Mouse (Mus musculus): ENCODE results near the gene Orc2. TPM values are rescaled to one million over a fixed set of nuclear protein-coding genes. Genes with fewer than 3 reads are reported as not detected.

Gene Orc2
- total RNA-seq, 2 experiments from 2014 or later: 10.7 to 11.2 TPM

DNA sequence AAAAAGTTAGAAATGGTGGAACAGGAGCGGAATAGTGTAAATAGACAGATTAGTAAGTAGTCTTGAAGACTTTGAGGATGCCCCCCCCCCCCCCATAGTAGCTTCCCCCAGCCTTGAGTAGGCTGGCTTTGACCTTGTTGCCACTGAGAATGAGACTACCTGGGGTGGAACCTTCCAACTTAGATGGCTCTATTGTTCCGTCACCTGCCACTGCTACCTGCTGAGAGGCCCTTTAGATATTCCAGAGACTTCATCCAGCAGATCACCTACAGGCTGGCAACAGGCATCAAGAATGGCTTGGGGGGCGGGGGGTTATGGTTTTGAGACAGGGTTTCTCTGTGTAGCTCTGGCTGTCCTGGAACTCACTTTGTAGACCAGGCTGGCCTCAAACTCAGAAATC is 80.4 kb downstream of the Orc2 start:
- intact Hi-C loops (cut with DNase I): loop anchor here (2.0 to 5.0 kb wide), 2 partner anchors 20 to 163 kb away; partner anchors contain the start of genes Fam126b, Ndufb3, Nif3l1 and Ppil3
- DNase-seq: no peak

DNA sequence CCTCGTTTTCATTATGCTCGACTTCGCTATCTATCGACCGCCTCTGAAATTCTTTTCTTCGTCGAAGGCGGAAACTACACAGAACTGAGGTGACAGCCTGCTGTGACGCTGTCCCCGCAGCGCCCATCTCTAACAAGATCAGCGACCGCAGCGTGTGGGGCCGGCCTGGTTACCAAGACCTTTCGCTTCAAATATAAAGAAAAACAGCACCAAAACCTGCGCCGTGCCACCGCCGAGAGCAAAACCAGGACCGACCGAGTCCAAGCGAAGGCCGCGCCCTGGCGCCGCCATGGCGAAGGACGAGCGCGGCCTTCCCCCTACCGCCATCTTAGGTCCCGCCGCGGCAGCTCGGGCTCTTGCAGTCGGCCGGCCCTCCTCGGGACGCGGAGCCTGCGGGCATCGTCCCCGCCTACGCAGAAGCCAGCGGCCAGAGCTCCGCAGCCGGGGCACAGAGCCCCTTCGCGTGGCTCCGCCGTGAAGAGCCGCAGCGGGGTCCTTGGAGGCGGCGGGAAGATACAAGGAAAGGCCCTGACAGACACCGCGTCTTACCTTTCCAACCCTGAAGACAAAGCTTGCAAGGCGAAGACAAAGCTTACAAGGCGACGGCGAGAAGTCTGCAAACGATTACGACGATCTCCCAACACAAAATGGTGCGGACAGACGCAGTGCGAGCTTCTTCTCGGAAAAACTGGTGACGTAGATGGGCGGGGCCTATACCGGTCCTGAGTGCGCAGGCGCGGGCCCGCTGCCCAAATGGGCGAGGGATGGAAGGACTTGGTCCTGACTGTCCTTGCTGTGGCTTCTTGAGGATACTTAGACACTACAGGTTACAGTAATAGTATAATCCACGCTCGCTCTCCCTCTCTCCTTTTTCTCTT is 81.3 kb downstream of the Orc2 start, which contains the start of gene Clk1:
Gene Clk1, minus strand, starts transcription at position 696 of the 878 bp plus-strand sequence.
- intact Hi-C loops (cut with DNase I): loop anchor here (2.0 to 5.0 kb wide), 3 partner anchors 21 to 164 kb away; partner anchors contain the start of genes Bzw1, Fam126b, Ndufb3 and Nif3l1

DNA sequence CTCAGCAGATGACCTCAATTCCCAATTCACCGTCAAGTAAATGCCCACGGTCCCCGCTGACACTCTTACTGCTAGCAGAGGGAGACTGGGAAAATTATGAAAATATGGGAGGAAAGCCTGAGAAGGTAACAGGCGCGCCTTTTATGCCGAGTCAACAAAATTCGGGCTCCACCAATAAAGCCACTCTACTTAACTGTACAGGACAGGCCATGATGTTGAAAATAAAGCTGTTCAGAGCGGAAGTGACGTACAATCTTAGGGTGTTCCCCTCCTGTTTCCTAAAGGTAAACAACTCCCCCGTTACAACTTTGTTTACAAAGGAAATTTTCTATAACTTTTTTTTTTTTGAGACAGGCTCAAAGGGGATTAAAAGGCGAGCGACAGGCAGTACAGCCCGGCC is 82.0 kb downstream of the Orc2 start:
- peak; percentile 32 to 49 for DNase-seq
- intact Hi-C loops (cut with DNase I): loop anchor here (2.0 to 5.0 kb wide), 2 partner anchors 30 to 164 kb away; partner anchors contain the start of genes Bzw1, Fam126b and Ndufb3

More for the DNA sequence above, 81.3 kb downstream of the Orc2 start, which contains the start of gene Clk1:
- DNase-seq: peak; percentile 99 to 100

DNA sequence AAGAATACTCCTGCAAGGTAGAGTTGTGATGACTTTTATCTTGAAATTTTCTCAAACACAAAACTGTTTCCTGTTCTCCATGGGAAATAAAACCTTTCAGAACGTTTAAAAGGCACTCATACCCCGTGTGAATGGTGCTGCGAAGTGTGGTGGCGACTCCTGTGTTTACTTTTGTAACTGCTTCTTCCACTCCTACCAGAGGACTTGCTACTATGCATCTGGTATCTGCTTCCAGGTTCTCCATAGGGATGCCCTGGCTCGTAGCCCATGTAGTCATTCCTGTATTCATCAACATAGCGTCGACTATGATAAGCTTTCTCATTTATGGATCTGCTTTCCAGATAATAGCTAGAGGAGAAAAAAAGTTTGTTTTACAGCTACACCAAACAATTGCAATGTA is 83.9 kb downstream of the Orc2 start:
- no peak for DNase-seq
- intact Hi-C loops (cut with DNase I): loop anchor here (5.0 kb wide), 1 partner anchor 166 kb away; the partner anchor contains the start of genes Fam126b and Ndufb3

DNA sequence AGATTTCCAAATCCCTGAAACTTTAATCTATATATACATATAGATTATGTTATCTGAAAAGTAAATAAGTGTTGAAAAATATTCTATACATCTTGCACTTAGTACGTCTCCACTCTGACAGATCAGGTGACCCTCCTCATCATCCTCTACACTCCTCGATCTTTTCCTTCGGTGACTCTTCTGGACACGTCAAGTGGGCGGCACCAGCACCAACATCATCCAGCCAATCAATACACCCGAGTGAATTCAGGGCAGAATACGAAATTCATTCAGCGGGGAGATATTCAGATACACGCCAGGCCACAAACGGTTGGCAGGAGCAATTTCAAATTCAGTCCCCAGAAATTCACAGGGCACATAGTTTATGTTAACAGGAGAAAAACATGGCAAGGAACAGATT is 84.9 kb downstream of the Orc2 start:
- intact Hi-C loops (cut with DNase I): loop anchor here (5.0 kb wide), 1 partner anchor 167 kb away; the partner anchor contains the start of genes Fam126b and Ndufb3
- DNase-seq: no peak

DNA sequence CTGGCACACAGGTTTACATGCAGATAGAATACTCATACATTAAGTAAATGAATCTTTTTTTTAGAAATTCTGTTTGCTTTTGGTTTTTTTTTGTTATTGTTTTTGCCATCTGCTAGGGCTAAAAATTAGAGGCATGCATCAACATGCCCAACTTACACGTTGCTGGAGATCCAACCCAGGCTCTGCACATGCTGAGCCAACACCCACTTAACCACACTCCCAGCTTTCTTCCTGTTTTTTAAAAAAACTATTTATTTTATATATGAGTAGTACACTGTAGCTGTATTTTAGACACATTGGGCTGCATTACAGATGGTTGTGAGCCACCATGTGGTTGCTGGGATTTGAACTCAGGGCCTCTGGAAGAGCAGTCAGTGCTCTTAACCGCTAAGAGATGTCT is 88.9 kb downstream of the Orc2 start:
- DNase-seq: no peak
- intact Hi-C loops (cut with DNase I): no loop called here

DNA sequence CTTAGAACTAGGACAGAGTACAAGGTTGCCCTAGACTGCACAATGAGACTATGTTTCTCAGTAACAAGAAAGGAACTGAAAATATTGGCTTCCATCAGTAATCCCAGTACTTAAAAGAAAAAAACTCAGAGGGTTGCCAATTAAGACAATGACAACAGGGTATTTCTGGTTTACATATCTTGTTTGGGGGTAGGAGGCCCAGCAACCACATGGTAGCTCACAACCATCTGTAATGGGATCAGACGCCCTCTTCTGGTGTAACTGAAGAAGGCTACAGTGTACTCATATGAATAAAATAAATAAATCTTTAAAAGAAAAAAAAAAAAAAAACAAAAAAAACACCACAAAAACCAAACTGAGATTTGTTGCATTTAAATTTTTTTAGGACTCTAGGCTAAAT is 89.5 kb downstream of the Orc2 start:
- intact Hi-C loops (cut with DNase I): no loop called here
- no peak for DNase-seq

Other genes with a start within 250 kb of the Orc2 start
- gene Aox2, start 226.8 kb downstream of the Orc2 start, total RNA-seq (2021): not detected
- 10 to 100 TPM; 73.7 to 74.5 TPM for gene Bzw1, start 112.2 kb downstream of the Orc2 start, total RNA-seq (2021)
- gene Clk1, start 81.0 kb downstream of the Orc2 start, total RNA-seq (2021): 10 to 100 TPM; 59.6 to 68.2 TPM
- gene Nif3l1, start 60.0 kb downstream of the Orc2 start, total RNA-seq (2021): 10 to 100 TPM in 1 of 2 experiments, 1 to 10 TPM in 1; 10.0 to 12.6 TPM
- gene Ppil3, start 59.6 kb downstream of the Orc2 start, total RNA-seq (2021): 10 to 100 TPM; 13.8 to 17.0 TPM
- gene Fam126b, start 81.2 kb upstream of the Orc2 start, total RNA-seq (2021): 10 to 100 TPM; 15.4 to 16.8 TPM
- 100 to 1,000 TPM; 300 to 304 TPM for gene Ndufb3, start 81.3 kb upstream of the Orc2 start, total RNA-seq (2021)
- gene Als2cr12, start 190.9 kb upstream of the Orc2 start, total RNA-seq (2021): not detected
- gene Cflar, start 206.4 kb upstream of the Orc2 start, total RNA-seq (2021): 10 to 100 TPM; 56.4 to 61.5 TPM

All from heart, postnatal 36 days (tissue).